Mouse (Mus musculus): ENCODE data around the gene Idi2.
"Not testable (repeated sequence)": the region's sequence is repeated elsewhere in the genome, so short reads cannot be mapped to it uniquely, and the experiment has no call there.

Idi2 gene

DNA sequence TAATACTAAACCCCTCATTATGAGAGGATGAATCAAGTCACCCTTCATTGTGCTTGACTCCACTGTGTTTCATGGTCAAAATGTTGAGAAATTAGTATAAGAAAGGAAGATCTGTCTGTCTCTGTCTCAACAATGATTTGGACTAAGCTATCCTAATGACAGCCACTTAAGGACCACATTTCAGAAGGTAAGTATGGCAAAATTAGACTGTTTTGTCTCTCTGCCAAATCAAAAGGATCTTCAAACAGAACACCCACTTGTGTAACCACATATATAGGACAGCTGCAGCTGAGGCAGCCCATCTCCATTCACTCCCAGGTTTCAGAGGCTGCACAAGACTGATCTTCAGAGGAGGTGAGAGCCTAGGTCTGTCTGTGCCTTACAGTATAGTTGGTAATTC, at the start of gene Idi2:
Idi2 (plus strand) TSS at position 301 of the 400 bp plus-strand sequence.
- DNase-seq (ENCODE audit: low read depth, low spot score), result not testable (repeated sequence)

DNA sequence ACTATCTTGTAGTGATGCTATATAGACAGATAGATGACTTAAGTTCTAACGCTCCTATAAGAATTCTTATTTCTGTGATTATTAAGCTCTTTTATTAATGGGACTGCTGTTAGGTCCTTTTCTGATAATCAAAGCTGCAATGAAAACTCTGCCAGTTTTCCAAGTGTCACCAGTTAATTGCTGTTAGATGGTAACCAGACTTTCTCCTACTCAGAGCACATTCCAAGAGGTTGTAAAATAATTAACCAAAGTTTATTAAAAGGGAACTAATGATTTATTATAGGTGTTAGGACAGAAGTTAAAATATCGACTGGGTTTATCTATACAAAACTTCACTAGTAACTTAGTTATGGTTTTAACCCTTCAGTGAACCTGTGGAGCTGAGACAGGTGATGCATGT, 46.7 kb upstream of the Idi2 start:
- DNase-seq (ENCODE audit: low read depth, low spot score), result not testable (repeated sequence)

DNA sequence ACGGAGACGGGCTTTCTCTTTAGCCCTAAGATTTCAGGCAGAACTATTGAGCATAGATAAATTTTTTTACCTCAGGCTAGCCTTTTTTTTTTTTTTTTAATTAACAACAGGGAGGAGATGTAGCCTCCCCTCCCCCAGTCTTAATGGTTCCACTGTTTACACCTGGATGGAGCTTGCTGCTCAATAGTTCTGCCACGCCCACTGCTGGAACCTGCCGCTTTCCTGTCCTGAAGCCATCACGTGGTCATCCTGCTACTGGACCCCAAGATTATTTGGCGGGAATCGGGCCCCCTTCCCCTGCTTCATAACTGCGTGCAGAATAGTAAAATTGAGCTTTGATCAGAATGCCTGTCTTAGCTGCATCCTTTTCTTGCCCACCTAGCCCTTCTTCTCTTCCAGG, 38.8 kb upstream of the Idi2 start:
- not testable (repeated sequence) for DNase-seq (ENCODE audit: low read depth, low spot score)

GRCm38 (mm10) chr13:8933499-8933898, 19.2 kb upstream of the Idi2 start:
- DNase-seq (ENCODE audit: low read depth, low spot score), result no peak

DNA sequence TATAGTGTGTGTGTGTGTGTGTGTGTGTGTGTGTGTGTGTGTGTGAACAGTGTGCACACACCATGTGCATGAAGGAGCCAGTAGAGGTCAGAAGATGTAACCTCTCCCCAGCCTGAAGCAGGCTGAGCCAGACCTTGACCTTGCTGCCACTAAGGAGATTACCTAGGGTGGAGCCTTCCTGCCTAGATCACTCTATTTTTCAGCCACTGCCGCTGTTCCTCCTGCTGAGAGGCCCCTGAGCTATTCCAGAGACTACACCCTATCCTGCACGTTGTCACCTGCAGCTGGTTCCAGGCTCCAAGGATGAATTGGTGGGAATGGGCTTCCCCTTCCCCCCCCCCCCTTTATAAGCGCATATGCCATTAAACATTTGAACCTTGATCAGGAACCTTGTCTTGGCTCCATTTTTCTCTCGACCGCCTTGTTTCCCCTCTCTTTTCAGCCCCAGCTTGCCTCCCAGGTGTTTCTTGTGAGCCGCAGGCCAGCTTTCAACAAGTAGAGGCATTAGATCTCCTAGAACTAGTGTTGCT, 15.0 kb upstream of the Idi2 start:
- peak; percentile 58 for DNase-seq (ENCODE audit: low read depth, low spot score)

- not testable (repeated sequence) for DNase-seq (ENCODE audit: low read depth, low spot score)
Observed at GRCm38 (mm10) chr13:8941110-8941509, 11.6 kb upstream of the Idi2 start.

GRCm38 (mm10) chr13:8941701-8942100, 11.0 kb upstream of the Idi2 start:
- DNase-seq (ENCODE audit: low read depth, low spot score), result not testable (repeated sequence)

GRCm38 (mm10) chr13:8943828-8944227, 8.8 kb upstream of the Idi2 start:
- DNase-seq (ENCODE audit: low read depth, low spot score), result not testable (repeated sequence)

DNA sequence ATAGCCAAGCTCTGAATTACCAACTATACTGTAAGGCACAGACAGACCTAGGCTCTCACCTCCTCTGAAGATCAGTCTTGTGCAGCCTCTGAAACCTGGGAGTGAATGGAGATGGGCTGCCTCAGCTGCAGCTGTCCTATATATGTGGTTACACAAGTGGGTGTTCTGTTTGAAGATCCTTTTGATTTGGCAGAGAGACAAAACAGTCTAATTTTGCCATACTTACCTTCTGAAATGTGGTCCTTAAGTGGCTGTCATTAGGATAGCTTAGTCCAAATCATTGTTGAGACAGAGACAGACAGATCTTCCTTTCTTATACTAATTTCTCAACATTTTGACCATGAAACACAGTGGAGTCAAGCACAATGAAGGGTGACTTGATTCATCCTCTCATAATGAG, 4.5 kb upstream of the Idi2 start, which contains the start of gene Gm9745:
Gm9745 (minus strand) TSS at position 101 of the 400 bp plus-strand sequence.
- not testable (repeated sequence) for DNase-seq (ENCODE audit: low read depth, low spot score)

- not testable (repeated sequence) for DNase-seq (ENCODE audit: low read depth, low spot score)
Observed at GRCm38 (mm10) chr13:8955127-8955526, 2.5 kb downstream of the Idi2 start.

DNA sequence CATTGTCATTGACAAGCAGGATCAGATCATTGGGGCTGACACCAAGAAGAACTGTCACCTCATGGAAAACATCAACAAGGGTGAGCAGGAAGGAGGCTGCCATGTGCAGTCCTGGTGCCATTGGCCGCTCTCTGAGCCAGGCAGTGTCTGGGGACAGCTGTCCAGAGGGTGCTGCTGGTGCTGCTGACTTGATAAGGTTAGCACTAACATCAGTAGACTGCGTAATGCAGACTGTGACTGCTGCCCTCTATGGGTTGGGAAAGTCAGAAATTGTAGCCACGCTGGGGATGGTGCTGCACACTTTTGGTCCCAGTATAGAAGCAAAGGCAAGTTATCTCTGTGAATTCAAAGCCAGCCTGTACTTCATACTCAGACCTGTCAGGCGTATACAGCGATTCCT, 4.2 kb downstream of the Idi2 start:
- DNase-seq (ENCODE audit: low read depth, low spot score), result not testable (repeated sequence)

- DNase-seq (ENCODE audit: low read depth, low spot score), result not testable (repeated sequence)
Observed at GRCm38 (mm10) chr13:8959058-8959457, 6.4 kb downstream of the Idi2 start.

- not testable (repeated sequence) for DNase-seq (ENCODE audit: low read depth, low spot score)
Observed at GRCm38 (mm10) chr13:8959554-8959953, 6.9 kb downstream of the Idi2 start.

DNA sequence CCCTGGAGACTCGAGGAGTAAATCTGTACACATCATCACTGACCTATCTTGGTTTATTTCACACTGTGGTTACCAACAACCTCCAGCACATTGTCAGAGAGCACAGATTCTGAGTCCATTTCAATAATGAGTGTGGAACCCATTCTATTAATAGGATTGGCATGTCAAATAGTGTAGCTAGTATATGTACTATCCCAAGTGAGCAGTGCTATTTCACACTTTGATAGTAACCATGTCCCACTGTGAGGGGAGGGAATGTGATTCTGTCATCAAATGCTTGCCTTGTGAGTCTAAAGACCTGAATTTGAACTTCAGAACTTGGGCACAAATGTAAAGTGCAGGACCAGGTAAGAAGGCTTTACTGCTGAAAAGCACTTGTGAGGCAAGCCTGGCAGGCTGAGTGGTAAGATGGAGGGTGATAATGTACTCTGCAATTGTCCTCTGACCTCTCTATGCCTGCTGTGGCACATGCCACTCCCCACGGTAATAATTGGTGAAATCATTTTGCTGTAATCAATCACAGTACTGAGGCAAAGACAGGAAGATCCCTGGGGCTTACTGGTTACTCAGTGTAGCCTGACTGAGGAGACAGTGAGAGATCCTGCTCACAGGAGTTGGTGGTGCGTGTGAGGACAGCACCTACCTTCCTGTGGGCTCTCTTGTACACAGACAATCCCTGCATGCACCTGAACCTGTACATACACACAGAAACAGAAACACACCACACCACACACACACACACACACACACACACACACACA, 8.6 kb downstream of the Idi2 start:
- not testable (repeated sequence) for DNase-seq (ENCODE audit: low read depth, low spot score)

DNA sequence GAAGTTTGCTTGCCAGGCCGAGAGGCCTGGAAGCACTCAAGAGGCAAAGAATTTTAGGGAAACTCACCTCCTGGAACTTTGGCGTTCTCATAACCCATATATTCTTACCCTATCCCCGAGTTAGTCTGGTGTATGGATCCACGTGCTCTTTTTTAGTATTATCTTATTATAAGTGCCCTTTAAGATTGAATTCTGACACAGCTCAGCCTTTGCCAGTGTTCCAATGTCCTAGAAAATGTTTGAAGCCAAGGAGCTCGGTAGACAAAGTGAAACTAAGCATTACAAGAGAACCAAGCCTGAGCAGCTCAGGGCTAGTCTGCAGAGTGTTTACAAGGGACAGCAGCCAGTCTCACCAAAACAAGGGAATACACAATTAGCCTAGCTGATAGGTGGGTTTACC, 9.6 kb downstream of the Idi2 start:
- not testable (repeated sequence) for DNase-seq (ENCODE audit: low read depth, low spot score)

DNA sequence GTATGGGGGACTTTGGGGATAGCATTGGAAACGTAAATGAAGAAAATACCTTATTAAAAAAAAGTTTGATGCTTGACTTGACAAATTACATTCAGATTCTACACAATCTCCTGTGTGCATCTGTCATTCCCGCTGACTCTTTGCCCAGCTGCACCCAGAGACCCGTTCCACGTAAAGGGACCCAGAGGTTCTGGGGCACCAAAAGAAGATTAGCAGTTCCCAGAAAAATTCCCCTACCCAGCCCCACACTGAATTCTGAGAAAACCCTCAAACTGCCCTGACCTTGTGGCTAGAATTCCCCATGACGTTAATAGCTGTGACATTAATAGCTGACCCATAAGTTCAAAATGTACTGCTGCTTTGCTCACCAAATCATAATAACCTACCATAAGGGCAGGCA, 12.6 kb downstream of the Idi2 start:
- no peak for DNase-seq (ENCODE audit: low read depth, low spot score)

DNA sequence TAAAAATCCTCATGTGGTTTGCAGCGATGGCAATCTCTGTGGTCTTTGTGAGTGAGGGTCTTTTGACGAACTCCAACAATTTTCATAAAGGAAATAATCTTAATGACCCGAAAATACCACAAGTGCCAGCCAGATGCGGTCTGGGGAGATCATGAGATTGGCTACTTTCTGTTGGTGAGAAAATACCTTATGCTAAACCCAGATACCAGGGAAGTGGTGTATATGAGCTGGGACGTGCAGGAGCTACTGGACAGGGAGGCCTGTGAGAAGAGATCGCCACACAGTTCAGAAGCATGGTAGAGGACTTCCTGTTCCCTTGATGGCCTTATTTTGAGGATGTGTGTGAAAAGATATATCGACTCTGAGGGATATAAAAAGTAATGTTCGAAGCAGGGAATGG, 15.1 kb downstream of the Idi2 start:
- no peak for DNase-seq (ENCODE audit: low read depth, low spot score)

DNA sequence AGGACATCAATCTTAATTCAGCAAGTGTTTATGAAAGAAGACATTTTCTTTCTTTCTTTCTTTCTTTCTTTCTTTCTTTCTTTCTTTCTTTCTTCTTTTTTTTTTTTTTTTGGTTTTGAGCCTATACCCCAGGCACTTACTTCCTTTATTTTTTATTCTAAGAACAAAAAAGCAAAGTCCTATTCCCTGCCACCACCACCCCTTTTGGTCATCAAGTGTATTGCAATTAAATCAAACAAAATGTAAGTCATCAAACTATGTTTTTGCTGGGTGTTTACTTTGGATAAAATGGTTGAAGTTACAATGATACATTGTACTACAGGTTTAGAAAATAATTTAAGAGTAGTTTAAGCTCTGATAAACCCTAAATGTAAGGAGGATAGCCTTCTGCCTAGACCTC, 19.7 kb downstream of the Idi2 start:
- no peak for DNase-seq (ENCODE audit: low read depth, low spot score)

GRCm38 (mm10) chr13:8972972-8973371, 20.3 kb downstream of the Idi2 start:
- DNase-seq (ENCODE audit: low read depth, low spot score), result no peak

GRCm38 (mm10) chr13:8992231-8992630, 39.6 kb downstream of the Idi2 start:
- peak; percentile 50 for DNase-seq (ENCODE audit: low read depth, low spot score)

DNA sequence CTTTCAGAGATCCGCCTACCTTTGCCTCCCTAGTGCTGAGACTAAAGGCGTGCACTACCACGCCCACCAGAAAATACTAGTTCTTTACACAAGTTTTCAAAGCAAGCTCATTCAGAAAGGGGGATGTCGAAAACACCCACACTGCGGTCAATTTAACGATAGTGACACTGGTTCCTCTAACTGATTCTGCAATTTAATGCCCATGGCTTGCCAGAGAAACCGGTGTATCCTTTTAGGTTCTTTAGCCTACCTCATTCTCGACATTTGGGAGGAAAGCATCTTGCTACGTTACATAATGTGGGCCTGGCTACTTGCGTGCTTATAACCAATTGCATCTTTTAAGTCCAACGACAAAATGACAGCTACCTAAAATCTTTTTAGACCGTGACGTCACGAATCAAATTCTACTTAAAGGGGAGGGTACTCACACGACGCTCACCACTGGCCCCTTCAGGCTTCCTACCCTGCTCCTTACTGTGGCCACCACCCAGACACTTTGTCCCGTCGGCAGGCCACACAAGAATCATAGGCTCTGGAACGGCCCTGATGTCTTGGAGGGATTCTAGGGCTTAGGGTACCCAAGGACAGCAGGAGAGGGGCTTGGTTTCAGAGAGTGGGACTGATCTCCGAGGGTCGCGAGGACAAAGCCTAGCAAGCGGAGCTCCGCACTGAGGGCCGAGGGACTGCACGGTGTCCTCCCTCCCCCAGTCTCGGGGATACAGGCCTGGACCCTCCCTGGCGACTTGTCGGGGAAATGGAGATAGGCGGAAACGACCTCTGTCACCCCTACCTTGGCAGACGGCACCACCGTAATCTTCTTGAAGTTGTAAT, 42.7 kb downstream of the Idi2 start:
- peak; percentile 66 for DNase-seq (ENCODE audit: low read depth, low spot score)

All from ES-CJ7 (cell line).